Mouse (Mus musculus): ENCODE data around the gene Mpzl2. TPM values are rescaled to one million over a fixed set of nuclear protein-coding genes. Genes with fewer than 3 reads are reported as not detected.

Mpzl2 gene
- polyA plus RNA-seq, 1 experiment from 2014 or later: 2.8 TPM

DNA sequence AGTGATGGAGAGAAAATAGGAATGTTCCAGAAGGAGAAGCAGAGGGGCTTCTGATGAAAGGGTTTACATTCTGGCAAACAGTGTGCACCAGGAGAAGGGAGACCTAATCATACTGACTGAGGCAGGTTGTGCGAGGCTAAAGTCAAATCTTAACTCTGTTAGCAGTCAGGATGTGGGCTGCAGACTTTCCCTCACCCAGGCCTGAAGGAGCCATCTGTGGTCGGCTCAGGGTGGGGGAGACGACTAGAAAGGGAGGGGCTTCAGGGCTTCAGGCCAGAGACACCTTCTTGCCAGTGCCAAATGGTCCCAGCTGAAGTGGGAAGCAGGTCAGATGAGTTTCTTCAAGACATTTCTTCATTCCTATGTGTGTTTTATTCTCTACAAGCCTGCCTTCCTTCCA lies 58.8 kb downstream of the Mpzl2 start:
- no peak for DNase-seq (ENCODE audit: low spot score)
- peaks cover 9% of the 10 kb centered on the region; the same call in 1 of the 2 replicates for H3K4me1 ChIP-seq (replicated peaks)
- 54% methylated on average over 3 of the region's 3 CpGs for WGBS
- H3K36me3 ChIP-seq: no peaks in the 10 kb centered on the region
- peaks cover 5% of the 10 kb centered on the region; the same call in 1 of the 2 replicates for H3K27me3 ChIP-seq (ENCODE audit: insufficient read depth, poor library complexity, severe bottlenecking)
- H3K27ac ChIP-seq: no peak overlapping the region
- H3K4me3 ChIP-seq: no peak overlapping the region
- no peaks in the 10 kb centered on the region for H3K9me3 ChIP-seq

DNA sequence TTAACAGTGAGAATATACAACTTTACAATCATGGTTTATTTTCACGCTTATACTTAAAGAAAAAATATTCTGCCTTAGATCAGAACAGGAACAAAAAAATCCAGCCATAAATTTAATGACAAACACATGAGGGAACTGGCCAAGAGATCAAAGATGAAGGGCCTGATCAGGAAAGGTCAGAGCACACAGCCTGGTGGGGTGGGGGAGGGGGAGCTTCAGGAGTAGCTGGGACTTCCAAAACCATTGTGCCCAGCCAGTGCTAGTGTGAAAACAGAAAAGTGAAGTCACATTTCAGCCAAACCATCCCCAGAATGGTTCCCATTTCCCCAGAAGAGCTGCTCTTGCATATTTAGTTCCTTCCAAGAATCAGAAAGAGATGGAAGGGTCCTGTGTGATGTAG lies 62.9 kb downstream of the Mpzl2 start:
- 96% methylated on average over 1 of the region's 1 CpGs for WGBS
- DNase-seq (ENCODE audit: low spot score): no peak
- no peaks in the 10 kb centered on the region for H3K36me3 ChIP-seq

DNA sequence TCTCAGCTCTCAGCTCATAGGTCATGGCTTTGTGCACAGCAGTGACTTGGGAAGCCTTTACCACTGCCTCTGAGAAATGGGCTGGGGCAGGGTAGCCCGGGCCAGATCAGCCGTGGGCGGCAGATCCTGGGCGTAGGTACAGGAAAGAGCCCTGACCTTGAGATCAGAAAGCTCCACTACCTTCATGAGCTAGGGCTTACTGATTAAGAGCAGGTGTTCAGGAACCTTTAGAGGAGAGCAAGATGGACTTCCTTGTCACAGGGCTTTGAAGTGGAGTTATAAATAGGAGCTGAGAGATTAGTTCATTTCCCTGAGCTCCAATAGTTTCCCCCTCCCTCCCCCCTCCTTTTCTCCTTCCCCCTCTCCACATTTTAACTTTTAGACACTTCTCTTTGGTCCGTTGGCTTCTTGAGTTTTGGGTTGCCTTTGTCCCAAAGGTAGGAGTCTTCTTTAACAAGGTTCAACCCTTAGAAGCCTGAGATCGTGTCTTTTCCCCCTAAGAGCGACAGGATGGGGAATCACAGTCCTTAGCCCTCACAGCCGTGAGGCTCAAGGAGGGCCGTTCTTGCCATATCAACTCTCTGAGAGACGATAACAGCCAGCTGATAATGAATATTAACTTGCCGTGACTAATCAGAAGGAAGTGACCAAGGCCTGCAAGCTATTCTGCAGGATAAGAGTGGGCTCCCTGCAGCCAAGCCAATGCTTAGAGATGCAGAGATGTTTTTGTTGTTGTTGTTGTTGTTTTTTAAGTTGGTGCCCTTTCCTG lies 63.8 kb downstream of the Mpzl2 start:
- no peak overlapping the region for H3K4me3 ChIP-seq
- H3K36me3 ChIP-seq: no peaks in the 10 kb centered on the region
- no peak overlapping the region for H3K27ac ChIP-seq
- H3K4me1 ChIP-seq (replicated peaks): peaks cover 9% of the 10 kb centered on the region; the same call in 1 of the 2 replicates
- 73% methylated on average over 11 of the region's 11 CpGs for WGBS
- no peaks in the 10 kb centered on the region for H3K9me3 ChIP-seq
- no peak for DNase-seq (ENCODE audit: low spot score)
- no peaks in the 10 kb centered on the region for H3K27me3 ChIP-seq (ENCODE audit: insufficient read depth, poor library complexity, severe bottlenecking)

More for the DNA sequence above, 62.9 kb downstream of the Mpzl2 start:
- H3K9me3 ChIP-seq: no peaks in the 10 kb centered on the region
- H3K4me3 ChIP-seq: no peak overlapping the region
- H3K27ac ChIP-seq: no peak overlapping the region
- H3K4me1 ChIP-seq (replicated peaks): peaks cover 9% of the 10 kb centered on the region; the same call in 1 of the 2 replicates
- no peaks in the 10 kb centered on the region for H3K27me3 ChIP-seq (ENCODE audit: insufficient read depth, poor library complexity, severe bottlenecking)

Other genes with a start within 250 kb of the Mpzl2 start
- gene Tmem25, start 240.5 kb upstream of the Mpzl2 start, polyA plus RNA-seq (2016; fragmentation: Nextera tagmentation; extraction: Ambion mirVana): 2.6 and 3.2 TPM in 2 replicates
- 0.75 TPM in 1 of 2 replicates, not detected in the other for gene Ttc36, start 236.7 kb upstream of the Mpzl2 start, polyA plus RNA-seq (2016; fragmentation: Nextera tagmentation; extraction: Ambion mirVana)
- 11.8 and 18.2 TPM in 2 replicates for gene Kmt2a, start 158.5 kb upstream of the Mpzl2 start, polyA plus RNA-seq (2016; fragmentation: Nextera tagmentation; extraction: Ambion mirVana)
- 599 and 650 TPM in 2 replicates for gene Atp5l, start 119.1 kb upstream of the Mpzl2 start, polyA plus RNA-seq (2016; fragmentation: Nextera tagmentation; extraction: Ambion mirVana)
- gene Ube4a, start 74.2 kb upstream of the Mpzl2 start, polyA plus RNA-seq (2016; fragmentation: Nextera tagmentation; extraction: Ambion mirVana): 22.7 and 25.0 TPM in 2 replicates
- 0.31 TPM in 1 of 2 replicates, not detected in the other for gene Cd3g, start 59.4 kb upstream of the Mpzl2 start, polyA plus RNA-seq (2016; fragmentation: Nextera tagmentation; extraction: Ambion mirVana)
- not detected in 2 replicates for gene Cd3d, start 58.0 kb upstream of the Mpzl2 start, polyA plus RNA-seq (2016; fragmentation: Nextera tagmentation; extraction: Ambion mirVana)
- gene Cd3e, start 30.2 kb upstream of the Mpzl2 start, polyA plus RNA-seq (2016; fragmentation: Nextera tagmentation; extraction: Ambion mirVana): not detected in 2 replicates
- 2.0 and 2.6 TPM in 2 replicates for gene Mpzl3, start 15.4 kb downstream of the Mpzl2 start, polyA plus RNA-seq (2016; fragmentation: Nextera tagmentation; extraction: Ambion mirVana)
- gene Jaml, start 39.4 kb downstream of the Mpzl2 start, polyA plus RNA-seq (2016; fragmentation: Nextera tagmentation; extraction: Ambion mirVana): 0.38 and 0.60 TPM in 2 replicates
- gene Scn2b, start 78.0 kb downstream of the Mpzl2 start, polyA plus RNA-seq (2016; fragmentation: Nextera tagmentation; extraction: Ambion mirVana): 3.5 and 4.3 TPM in 2 replicates
- 0.58 and 0.62 TPM in 2 replicates for gene Scn4b, start 98.6 kb downstream of the Mpzl2 start, polyA plus RNA-seq (2016; fragmentation: Nextera tagmentation; extraction: Ambion mirVana)
- gene BC049352, start 142.2 kb downstream of the Mpzl2 start, polyA plus RNA-seq (2016; fragmentation: Nextera tagmentation; extraction: Ambion mirVana): not detected in 2 replicates
- 0.22 TPM in 1 of 2 replicates, not detected in the other for gene Tmprss4, start 164.3 kb downstream of the Mpzl2 start, polyA plus RNA-seq (2016; fragmentation: Nextera tagmentation; extraction: Ambion mirVana)
- gene Il10ra, start 229.3 kb downstream of the Mpzl2 start, polyA plus RNA-seq (2016; fragmentation: Nextera tagmentation; extraction: Ambion mirVana): 0.65 and 0.71 TPM in 2 replicates

Data from hindbrain, embryonic 10.5 days (tissue).